Mouse (Mus musculus) heart, adult 2 months (tissue): ENCODE results near the gene Lsp1. TPM values are rescaled to one million over a fixed set of nuclear protein-coding genes. Genes with fewer than 3 reads are reported as not detected.

Experiments used
- DNase-seq, 2 experiments: peaks; one replicate each; pipeline ENCODE4 v3.0.0; 2021
- H3K27ac ChIP-seq: fragments of 200-600 bp; 2 replicates; pipeline ENCODE4 v1.8.1; 2022
- H3K27me3 ChIP-seq: fragments of 200-500 bp; 2 replicates; pipeline ENCODE4 v1.6.1; 2012; ENCODE audit warnings: mild to moderate bottlenecking, low read length, inconsistent platforms, mixed read lengths; ENCODE audit not compliant: control insufficient read depth, insufficient read depth
- H3K36me3 ChIP-seq: fragments of 200-500 bp; 2 replicates; pipeline ENCODE4 v1.6.1; 2012; ENCODE audit warnings: low read length, inconsistent platforms; ENCODE audit not compliant: control insufficient read depth, insufficient read depth
- H3K4me1 ChIP-seq: fragments of 200-500 bp; 2 replicates; pipeline ENCODE4 v1.6.1; 2011; ENCODE audit warnings: low read length; ENCODE audit not compliant: control insufficient read depth, insufficient read depth
- H3K4me3 ChIP-seq: fragments of 200-600 bp; 2 replicates; pipeline ENCODE4 v1.8.1; 2022
- H3K79me2 ChIP-seq: fragments of 200-500 bp; replicated peaks from 2 replicates; pipeline ENCODE4 v1.6.1; 2012; ENCODE audit warnings: mild to moderate bottlenecking, inconsistent platforms, low read length, moderate library complexity, mixed read lengths; ENCODE audit not compliant: control insufficient read depth, insufficient read depth
- H3K9ac ChIP-seq: fragments of 200-500 bp; 2 replicates; pipeline ENCODE4 v1.6.1; 2012; ENCODE audit warnings: low read depth, mild to moderate bottlenecking, control low read depth, inconsistent platforms, low read length, mixed read lengths
- CTCF ChIP-seq: fragments of 200-600 bp; IDR thresholded peaks from 2 replicates; pipeline ENCODE4 v1.8.1; 2022; ENCODE audit warnings: antibody characterized with exemption, mild to moderate bottlenecking, moderate library complexity
- EP300 ChIP-seq: fragments of 200-500 bp; IDR thresholded peaks from 2 replicates; pipeline ENCODE4 v1.6.1; 2011; ENCODE audit warnings: low read depth, low read length, control low read depth; ENCODE audit not compliant: insufficient read depth
- POLR2A ChIP-seq: fragments of 200-500 bp; IDR thresholded peaks from 2 replicates; pipeline ENCODE4 v1.6.1; 2011; ENCODE audit warnings: mild to moderate bottlenecking, low read depth, low read length, control low read depth; ENCODE audit not compliant: insufficient read depth
- WGBS: fragments of 180-500 bp; shearing (Covaris S2); methylation state at CpG from one replicate; pipeline ENCODE4 v1.1.7; 2018; 5-methylcytosine and 5-hydroxymethylcytosine counted together
- intact Hi-C: fragments of 180-260 bp; cut with DNase I; formaldehyde crosslinking; loops from one replicate; pipeline ENCODE4 v1.15.1; 2025
- polyA plus RNA-seq: library from polyadenylated mRNA; depleted of rRNA; stranded (reverse); fragments of >200 nt; gene quantifications from 2 replicates; pipeline ENCODE4 v1.2.3, GENCODE M21; 2012
- total RNA-seq, 2 experiments: library from RNA; stranded (reverse); gene quantifications; 2 replicates each; pipeline ENCODE4 v1.2.3; 2021

The Lsp1 gene
- total and polyA plus RNA-seq, 3 experiments, result 28.4 to 96.6 (median 35.0) TPM

DNA sequence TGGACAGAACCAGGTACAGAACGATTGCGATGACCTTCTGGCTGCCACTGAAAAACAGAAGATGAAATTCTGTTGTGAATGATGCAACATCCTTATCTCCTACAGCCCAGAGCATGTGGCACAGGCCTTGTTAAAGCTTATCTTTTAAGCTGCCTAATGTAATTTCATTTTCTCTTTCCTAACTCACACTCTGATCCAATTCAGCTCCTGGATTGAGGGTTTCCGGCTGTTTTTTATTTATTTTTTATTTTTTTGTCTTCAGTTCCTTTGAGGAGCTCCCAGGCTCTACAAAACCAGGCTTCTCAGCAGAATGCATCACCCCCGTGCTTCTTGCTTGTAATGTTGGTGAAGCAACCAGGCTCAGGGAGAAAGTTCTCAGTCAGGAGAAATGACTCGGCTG, 40.7 kb upstream of the Lsp1 start:
- Histone ChIP-seq H3K4me3 (no peak overlapping the region), H3K4me1 (peaks cover 8% of the 10 kb centered on the region), H3K79me2 (no peaks in the 10 kb centered on the region), H3K27ac (no peak overlapping the region), H3K9ac (no peak overlapping the region), H3K27me3 (no peaks in the 10 kb centered on the region), H3K36me3 (peaks cover 5% of the 10 kb centered on the region; the same call in 1 of the 2 replicates)
- 69% methylated on average over 5 of the region's 5 CpGs for WGBS
- no peak for DNase-seq
- TF ChIP-seq EP300 (no peak), CTCF (no peak)
- intact Hi-C loops, result loop anchor here (5.0 kb wide), 1 partner anchor 33 kb away; the partner anchor contains the start of gene Ctsd

DNA sequence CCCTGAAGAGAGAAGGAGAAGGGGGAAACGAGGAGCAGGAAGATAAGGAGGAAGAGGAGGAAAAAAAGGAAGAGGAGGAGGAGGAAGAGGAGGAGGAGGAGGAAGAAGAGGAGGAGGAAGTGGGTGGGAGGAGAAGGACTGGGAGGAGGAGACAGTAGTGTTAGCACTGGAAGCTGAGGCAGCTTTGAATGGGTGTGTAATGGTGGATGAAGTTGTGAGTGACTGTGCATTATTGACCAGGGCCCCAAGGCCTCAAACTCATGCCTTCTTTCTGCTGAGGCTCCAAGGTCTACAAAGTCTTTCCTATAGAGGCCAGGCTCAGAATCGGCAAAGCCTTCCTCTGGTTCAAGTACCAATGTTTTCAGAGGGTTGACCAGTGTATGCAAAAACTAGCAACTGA, 38.8 kb upstream of the Lsp1 start:
- no peak for TF ChIP-seq EP300
- no peak for TF ChIP-seq CTCF
- TF ChIP-seq POLR2A, result no peak
- H3K4me3 ChIP-seq, result no peak overlapping the region
- H3K79me2 ChIP-seq, result no peaks in the 10 kb centered on the region
- H3K36me3 ChIP-seq, result peaks cover 2% of the 10 kb centered on the region; the same call in 1 of the 2 replicates
- WGBS, result 68% methylated on average over 2 of the region's 2 CpGs
- H3K27me3 ChIP-seq, result no peaks in the 10 kb centered on the region
- peaks cover 6% of the 10 kb centered on the region for H3K4me1 ChIP-seq
- no peak overlapping the region for H3K27ac ChIP-seq
- intact Hi-C loops, result loop anchor here (5.0 kb wide), 1 partner anchor 35 kb away; the partner anchor contains the start of gene Ctsd
- no peak for DNase-seq
- H3K9ac ChIP-seq, result no peak overlapping the region

DNA sequence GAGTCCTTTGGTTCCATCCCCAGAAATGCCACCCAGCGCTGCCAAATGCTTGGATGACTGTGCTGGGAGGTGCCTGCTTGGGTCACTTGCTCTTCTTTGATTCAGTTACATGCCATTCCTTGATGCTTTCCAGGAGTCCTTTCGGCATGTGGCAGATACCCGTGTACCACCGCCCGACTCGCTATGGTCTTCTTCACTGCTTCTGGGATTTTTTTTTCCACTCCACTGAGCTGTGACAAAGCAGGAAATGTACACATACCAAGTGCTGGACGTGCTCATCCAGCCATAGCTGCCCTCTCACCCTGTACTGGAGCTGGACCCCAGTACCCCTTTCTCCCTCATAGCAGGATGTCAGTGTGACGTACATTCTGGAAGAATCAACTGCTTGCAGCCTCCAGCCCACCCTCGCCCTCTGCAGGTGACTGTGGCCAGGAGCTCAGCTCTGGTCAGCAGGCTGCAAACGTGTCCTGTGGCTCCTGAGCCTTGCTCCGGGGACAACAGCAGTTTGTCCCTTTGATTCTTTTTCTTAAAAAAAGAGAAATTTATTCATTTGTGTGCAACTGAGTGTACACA, 34.9 kb upstream of the Lsp1 start:
- DNase-seq, result peak in 1 of 2 experiments; percentile 64
- H3K9ac ChIP-seq, result no peak overlapping the region
- H3K4me3 ChIP-seq, result no peak overlapping the region
- intact Hi-C loops, result loop anchor here (2.0 kb wide), 2 partner anchors 65 to 91 kb away; no protein-coding TSS in a partner anchor
- H3K36me3 ChIP-seq, result no peaks in the 10 kb centered on the region
- H3K4me1 ChIP-seq, result no peaks in the 10 kb centered on the region
- no peaks in the 10 kb centered on the region for H3K79me2 ChIP-seq
- H3K27me3 ChIP-seq, result no peaks in the 10 kb centered on the region
- 53% methylated on average over 11 of the region's 11 CpGs for WGBS
- no peak overlapping the region for H3K27ac ChIP-seq
- TF ChIP-seq EP300 (peak; percentile 27; the same call in 1 of the 2 replicates), CTCF (peak; percentile 82), POLR2A (no peak)

- no peak for DNase-seq
- no peak overlapping the region for H3K27ac ChIP-seq
- H3K4me3 ChIP-seq, result no peak overlapping the region
- no peaks in the 10 kb centered on the region for H3K4me1 ChIP-seq
- H3K9ac ChIP-seq, result no peak overlapping the region
- intact Hi-C loops, result no loop called here
- TF ChIP-seq CTCF (peak; percentile 54), EP300 (no peak), POLR2A (no peak)
- no peaks in the 10 kb centered on the region for H3K27me3 ChIP-seq
- WGBS, result 53% methylated on average over 7 of the region's 7 CpGs
- no peaks in the 10 kb centered on the region for H3K79me2 ChIP-seq
- H3K36me3 ChIP-seq, result no peaks in the 10 kb centered on the region
These were observed 32.4 kb upstream of the Lsp1 start for GRCm38 (mm10) chr7:142428213-142428612.

DNA sequence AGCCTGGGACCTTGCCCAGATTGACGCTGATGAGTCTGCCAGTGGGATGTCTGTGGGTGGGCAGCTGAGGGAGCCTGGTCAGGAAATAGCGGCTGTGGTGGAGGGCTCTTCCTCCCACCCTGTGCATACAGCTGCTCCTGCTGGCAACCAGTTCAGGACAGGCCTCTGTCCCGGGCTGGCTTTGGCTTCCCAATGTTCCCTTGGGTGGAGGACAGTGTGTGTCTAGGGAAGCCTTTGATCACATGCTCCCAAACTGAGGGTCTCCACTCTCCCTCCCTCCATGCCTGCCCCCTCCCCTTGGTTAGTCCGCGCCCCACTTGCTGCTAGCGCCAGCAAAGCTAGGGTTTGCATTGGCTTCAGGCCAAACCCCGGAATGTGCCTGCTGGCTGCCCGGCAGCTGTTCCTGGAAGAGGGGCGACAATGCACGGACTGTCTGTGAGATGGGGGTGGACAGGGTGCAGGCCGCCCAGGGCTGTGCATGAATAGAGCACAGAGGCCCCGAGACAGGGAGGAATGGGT, 30.4 kb upstream of the Lsp1 start:
- Histone ChIP-seq H3K9ac (no peak overlapping the region), H3K27me3 (no peaks in the 10 kb centered on the region), H3K27ac (no peak overlapping the region), H3K4me1 (peaks cover under 1% of the 10 kb centered on the region; the same call in 1 of the 2 replicates), H3K4me3 (no peak overlapping the region), H3K79me2 (no peaks in the 10 kb centered on the region), H3K36me3 (no peaks in the 10 kb centered on the region)
- DNase-seq, result no peak
- 33% methylated on average over 12 of the region's 12 CpGs for WGBS
- TF ChIP-seq POLR2A (no peak), CTCF (no peak), EP300 (no peak)
- intact Hi-C loops, result loop anchor here (5.0 kb wide), 1 partner anchor 247 kb away; no protein-coding TSS in a partner anchor

DNA sequence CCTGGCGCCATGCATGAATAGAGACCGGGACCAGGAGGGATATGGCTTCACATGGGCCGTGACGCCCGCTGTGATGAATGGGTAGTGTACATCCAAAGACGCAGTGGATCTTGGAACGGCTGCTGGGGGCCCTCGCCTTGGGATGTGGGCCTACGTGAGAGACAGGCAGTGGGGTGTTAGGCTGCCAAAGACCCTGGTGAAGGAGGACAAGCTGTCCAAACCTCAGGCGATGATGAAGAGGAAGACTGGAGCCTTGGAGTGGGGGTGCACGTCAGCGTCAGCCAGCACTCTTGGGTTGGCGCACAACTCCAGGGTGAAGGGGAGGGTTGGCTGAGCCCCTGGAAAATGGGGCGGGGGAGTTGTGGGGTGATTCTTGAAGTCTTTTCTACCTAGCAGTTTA, 29.5 kb upstream of the Lsp1 start:
- WGBS, result 97% methylated on average over 14 of the region's 14 CpGs
- intact Hi-C loops, result loop anchor here (5.0 kb wide), 1 partner anchor 246 kb away; no protein-coding TSS in a partner anchor
- TF ChIP-seq EP300 (no peak), POLR2A (no peak), CTCF (no peak)
- no peaks in the 10 kb centered on the region for H3K79me2 ChIP-seq
- no peak for DNase-seq
- H3K4me1 ChIP-seq, result peaks cover 3% of the 10 kb centered on the region
- no peaks in the 10 kb centered on the region for H3K36me3 ChIP-seq
- H3K27me3 ChIP-seq, result no peaks in the 10 kb centered on the region
- H3K4me3 ChIP-seq, result no peak overlapping the region
- no peak overlapping the region for H3K9ac ChIP-seq
- H3K27ac ChIP-seq, result no peak overlapping the region
